8 mouse cellular contexts compared by ENCODE assay signal in genomic region chr1:118481365-118481702, GRCm38 (mm10).
DNase-seq lines count a peak whose midpoint lies in the region; ATAC-seq and TF ChIP-seq lines count a peak whose summit lies in the region.
"Had no signal": no experiment of that assay in that cellular context is flagged by ENCODE, and none has a peak within 500 bp of the region (broad histone marks: within the 10 kb centered on the region; RNA-seq: fewer than 3 reads in every experiment).

No protein-coding gene starts in this region.

- peak overlapping the region; percentile 92 for H3K27ac ChIP-seq in heart, adult 2 months
- peak overlapping the region; percentile 74 for H3K27ac ChIP-seq in liver, embryonic 16.5 days (ENCODE audit: low read length)
- H3K27ac ChIP-seq: neural tube, embryonic 13.5 days had no signal

- H3K36me3 ChIP-seq in heart, adult 2 months (ENCODE audit: control insufficient read depth, insufficient read depth, low read length) = peaks cover 7% of the 10 kb centered on the region; the same call in 1 of the 2 replicates
- no peaks in the 10 kb centered on the region for H3K36me3 ChIP-seq in liver, embryonic 16.5 days (ENCODE audit: control insufficient read depth, insufficient read depth)

- peak overlapping the region; percentile 53; the same call in 1 of the 2 replicates for H3K4me3 ChIP-seq in heart, adult 2 months
- H3K4me3 ChIP-seq in liver, embryonic 16.5 days (ENCODE audit: low read depth, low read length) = no peak overlapping the region
- H3K4me3 ChIP-seq: neural tube, embryonic 13.5 days had no signal

- peak; percentile 28 for ATAC-seq in liver, embryonic 16.5 days (ENCODE audit: low read depth)
- ATAC-seq in megakaryocyte, adult 5-6 weeks (ENCODE audit: poor library complexity, severe bottlenecking) = no peak

- H3K9me3 ChIP-seq in liver, embryonic 16.5 days (replicated peaks; ENCODE audit: control insufficient read depth, low read length) = no peaks in the 10 kb centered on the region
- H3K9me3 ChIP-seq: neural tube, embryonic 13.5 days had no signal

- no peak for TF ChIP-seq CTCF in heart, adult 2 months (IDR thresholded peaks at IDR 0.05)

- DNase-seq in urinary bladder, postnatal 14 days (ENCODE audit: low spot score) = peak; percentile 28
- no peak for DNase-seq in urinary bladder, postnatal 4 days (ENCODE audit: low spot score in 2 of 2)
- DNase-seq in heart, adult 2 months = peak in 1 of 2 experiments; percentile 63
- DNase-seq in spleen, postnatal 14 days (ENCODE audit: low spot score in 2 of 2) = no peak
- DNase-seq in frontal cortex, postnatal 14 days (ENCODE audit: low spot score in 2 of 2) = no peak

- H3K4me1 ChIP-seq in heart, adult 2 months (ENCODE audit: control insufficient read depth, insufficient read depth, low read length) = peaks cover 4% of the 10 kb centered on the region
- H3K4me1 ChIP-seq in liver, embryonic 16.5 days (ENCODE audit: control insufficient read depth, low read depth, low read length) = peaks cover 49% of the 10 kb centered on the region

- intact Hi-C loops in heart, adult 2 months (cut with DNase I) = no loop called here

- peak overlapping the region; percentile 30 for H3K4me2 ChIP-seq in liver, embryonic 16.5 days (ENCODE audit: low read depth, low read length)
- H3K4me2 ChIP-seq: neural tube, embryonic 13.5 days had no signal

- no peak for TF ChIP-seq POLR2A in heart, adult 2 months (IDR thresholded peaks at IDR 0.05; ENCODE audit: insufficient read depth, low read depth, low read length)

- 36% methylated on average over 4 of the region's 4 CpGs for WGBS in heart, adult 2 months
- WGBS in liver, embryonic 16.5 days (ENCODE audit: insufficient replicate concordance) = 27% methylated on average over 4 of the region's 4 CpGs

- H3K9ac ChIP-seq in heart, adult 2 months (ENCODE audit: low read depth, low read length) = peak overlapping the region; percentile 59
- H3K9ac ChIP-seq in liver, embryonic 16.5 days (ENCODE audit: low read depth, low read length) = no peak overlapping the region
- H3K9ac ChIP-seq: neural tube, embryonic 13.5 days had no signal

- H3K27me3 ChIP-seq in heart, adult 2 months (ENCODE audit: control insufficient read depth, insufficient read depth, low read length) = no peaks in the 10 kb centered on the region
- H3K27me3 ChIP-seq in liver, embryonic 16.5 days (ENCODE audit: control insufficient read depth, insufficient read depth, low read depth, low read length) = no peaks in the 10 kb centered on the region
- H3K27me3 ChIP-seq: neural tube, embryonic 13.5 days had no signal

- no peaks in the 10 kb centered on the region for H3K79me2 ChIP-seq in heart, adult 2 months (replicated peaks; ENCODE audit: control insufficient read depth, insufficient read depth, low read length)

- TF ChIP-seq EP300 in heart, adult 2 months (IDR thresholded peaks at IDR 0.05; ENCODE audit: insufficient read depth, low read depth, low read length) = no peak
